Mouse (Mus musculus) forebrain, embryonic 10.5 days (tissue): ENCODE measurements around the gene Slc44a5. TPM values are rescaled to one million over a fixed set of nuclear protein-coding genes. Genes with fewer than 3 reads are reported as not detected.
A peak's percentile ranks its signal among the peaks of the same experiment; 100 is the strongest.

ENCODE experiments used
- DNase-seq: peaks from one replicate; pipeline ENCODE4 v3.0.0-alpha.2; 2017; ENCODE audit warnings: low spot score; ENCODE audit errors: extremely low spot score
- H3K27ac ChIP-seq: fragments of 300-500 bp; sonication (generic); 2 replicates; pipeline ENCODE4 v1.5.1; 2016; ENCODE audit warnings: mild to moderate bottlenecking
- H3K27me3 ChIP-seq: fragments of 300-500 bp; sonication (generic); 2 replicates; pipeline ENCODE4 v1.6.1; 2016; ENCODE audit warnings: mild to moderate bottlenecking; ENCODE audit not compliant: poor library complexity, severe bottlenecking
- H3K36me3 ChIP-seq: fragments of 300-500 bp; sonication (generic); replicated peaks from 2 replicates; pipeline ENCODE4 v1.6.1; 2016; ENCODE audit warnings: mild to moderate bottlenecking, moderate library complexity
- H3K4me1 ChIP-seq: fragments of 300-500 bp; sonication (generic); 2 replicates; pipeline ENCODE4 v1.6.1; 2016
- H3K4me3 ChIP-seq: fragments of 300-500 bp; sonication (generic); 2 replicates; pipeline ENCODE4 v1.5.1; 2016; ENCODE audit warnings: mild to moderate bottlenecking, moderate library complexity
- H3K9me3 ChIP-seq: fragments of 300-500 bp; sonication (generic); 2 replicates; pipeline ENCODE4 v1.6.1; 2016; ENCODE audit warnings: mild to moderate bottlenecking, moderate library complexity
- WGBS: fragments of 180-500 bp; shearing (Covaris S2); methylation state at CpG from one replicate; pipeline ENCODE4 v1.1.7; 2016; 5-methylcytosine and 5-hydroxymethylcytosine counted together
- polyA plus RNA-seq: library from polyadenylated mRNA; unstranded; fragments of >200 nt; fragmentation: Nextera tagmentation; extraction: Ambion mirVana; gene quantifications from 2 replicates; pipeline ENCODE4 v1.2.1, GENCODE M21; 2016

Slc44a5 gene
- polyA plus RNA-seq = 0.82 and 0.91 TPM in 2 replicates

GRCm38 (mm10) chr3:153973171-153973948 lies at the start of gene Slc44a5:
Gene Slc44a5, plus strand, starts transcription at chr3:153973436.
- 1% methylated on average over 65 of the region's 66 CpGs for WGBS
- DNase-seq = peak; percentile 32
- Histone ChIP-seq H3K27me3 (peaks cover 64% of the 10 kb centered on the region), H3K4me1 (peaks cover 26% of the 10 kb centered on the region), H3K9me3 (no peaks in the 10 kb centered on the region), H3K4me3 (peak within 1 kb of the TSS; percentile 75), H3K27ac (peak within 1 kb of the TSS; percentile 84), H3K36me3 (no peaks in the 10 kb centered on the region)

DNA sequence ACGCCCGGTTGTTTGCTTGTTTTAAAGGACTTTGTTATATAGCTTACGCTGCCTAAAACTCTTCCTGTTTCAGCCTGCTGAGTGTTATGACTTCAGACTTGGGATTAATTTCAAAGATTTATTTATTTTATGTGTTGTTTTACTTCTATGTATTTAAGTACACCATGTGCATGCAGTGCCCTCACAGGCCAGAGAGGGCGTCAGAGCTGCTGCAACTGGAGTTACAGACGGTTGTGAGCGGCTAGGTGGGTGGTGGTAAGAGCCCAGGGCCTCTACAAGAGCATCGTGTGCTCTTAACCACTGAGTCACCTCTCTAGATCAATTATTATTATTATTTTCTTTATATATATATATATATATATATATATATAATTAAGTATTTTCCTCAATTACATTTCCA lies 46.9 kb upstream of the Slc44a5 start:
- no peak overlapping the region for H3K27ac ChIP-seq
- H3K36me3 ChIP-seq = peaks cover 77% of the 10 kb centered on the region
- no peaks in the 10 kb centered on the region for H3K9me3 ChIP-seq
- no peak overlapping the region for H3K4me3 ChIP-seq
- no peaks in the 10 kb centered on the region for H3K27me3 ChIP-seq
- no peak for DNase-seq
- H3K4me1 ChIP-seq = no peaks in the 10 kb centered on the region
- 93% methylated on average over 7 of the region's 7 CpGs for WGBS

- Histone ChIP-seq H3K4me3 (no peak overlapping the region), H3K9me3 (no peaks in the 10 kb centered on the region), H3K36me3 (peaks cover 82% of the 10 kb centered on the region), H3K27me3 (no peaks in the 10 kb centered on the region), H3K4me1 (no peaks in the 10 kb centered on the region), H3K27ac (no peak overlapping the region)
- no peak for DNase-seq
- 94% methylated on average over 11 of the region's 11 CpGs for WGBS
Measured at GRCm38 (mm10) chr3:153929526-153929925, 43.7 kb upstream of the Slc44a5 start.

DNA sequence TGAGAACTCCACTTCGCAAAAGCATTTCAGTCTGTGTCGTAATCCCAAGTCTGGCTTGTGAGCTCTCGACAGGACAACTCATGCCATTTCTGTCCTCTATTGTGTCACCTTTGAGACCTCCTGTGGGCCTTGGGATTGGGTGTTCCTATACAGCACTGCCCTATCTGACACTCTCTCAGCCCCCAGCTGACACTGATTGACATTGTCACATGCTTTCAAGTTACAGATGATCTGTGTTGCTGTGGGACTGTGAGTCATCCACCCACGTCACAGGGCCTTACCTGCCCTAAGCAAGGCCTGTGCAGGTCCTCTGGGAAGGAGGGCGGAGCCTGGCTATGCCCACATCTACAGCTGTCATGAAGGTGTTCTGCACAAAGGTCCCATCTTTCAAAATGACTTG lies 40.8 kb upstream of the Slc44a5 start:
- Histone ChIP-seq H3K9me3 (no peaks in the 10 kb centered on the region), H3K27me3 (no peaks in the 10 kb centered on the region), H3K4me1 (no peaks in the 10 kb centered on the region), H3K27ac (no peak overlapping the region), H3K4me3 (no peak overlapping the region), H3K36me3 (peaks cover 88% of the 10 kb centered on the region)
- WGBS = 93% methylated on average over 5 of the region's 5 CpGs
- DNase-seq = no peak

- DNase-seq = no peak
- Histone ChIP-seq H3K27me3 (no peaks in the 10 kb centered on the region), H3K4me1 (no peaks in the 10 kb centered on the region), H3K9me3 (no peaks in the 10 kb centered on the region), H3K36me3 (peaks cover 79% of the 10 kb centered on the region), H3K4me3 (no peak overlapping the region), H3K27ac (no peak overlapping the region)
- 93% methylated on average over 9 of the region's 9 CpGs for WGBS
Measured at GRCm38 (mm10) chr3:153935878-153936277, 37.4 kb upstream of the Slc44a5 start.

GRCm38 (mm10) chr3:153937116-153937810 lies 36.0 kb upstream of the Slc44a5 start:
- Histone ChIP-seq H3K36me3 (peaks cover 74% of the 10 kb centered on the region), H3K4me3 (no peak overlapping the region), H3K9me3 (no peaks in the 10 kb centered on the region), H3K27ac (no peak overlapping the region), H3K4me1 (peaks cover under 1% of the 10 kb centered on the region; the same call in 1 of the 2 replicates), H3K27me3 (no peaks in the 10 kb centered on the region)
- DNase-seq = no peak
- 93% methylated on average over 17 of the region's 17 CpGs for WGBS

DNA sequence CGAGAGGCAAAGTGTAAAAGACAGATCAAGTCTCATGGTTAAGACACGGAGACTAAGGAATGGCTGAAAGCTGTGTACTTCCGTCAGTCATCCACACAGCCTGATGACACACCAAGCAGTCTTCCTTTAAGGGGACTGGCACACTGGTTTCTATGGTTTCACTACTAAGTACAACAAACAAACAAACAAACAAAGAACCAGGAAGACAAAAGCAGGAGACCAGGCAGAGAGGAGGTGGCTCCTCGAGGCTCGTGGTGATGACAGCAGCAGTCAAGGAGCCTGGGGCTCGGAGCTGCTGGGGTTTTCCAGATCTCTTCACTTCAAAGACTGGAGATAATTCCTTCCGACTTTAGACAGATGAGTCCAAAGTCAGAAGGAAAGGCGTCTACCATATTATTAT lies 33.2 kb upstream of the Slc44a5 start:
- peaks cover 22% of the 10 kb centered on the region for H3K4me1 ChIP-seq
- H3K27ac ChIP-seq = no peak overlapping the region
- H3K4me3 ChIP-seq = no peak overlapping the region
- no peak for DNase-seq
- H3K9me3 ChIP-seq = no peaks in the 10 kb centered on the region
- peaks cover 51% of the 10 kb centered on the region for H3K36me3 ChIP-seq
- H3K27me3 ChIP-seq = no peaks in the 10 kb centered on the region
- WGBS = 89% methylated on average over 8 of the region's 8 CpGs

GRCm38 (mm10) chr3:153940486-153940885 lies 32.8 kb upstream of the Slc44a5 start:
- WGBS = 93% methylated on average over 9 of the region's 9 CpGs
- H3K4me1 ChIP-seq = peaks cover 25% of the 10 kb centered on the region
- H3K4me3 ChIP-seq = no peak overlapping the region
- no peak for DNase-seq
- H3K27me3 ChIP-seq = no peaks in the 10 kb centered on the region
- no peaks in the 10 kb centered on the region for H3K9me3 ChIP-seq
- H3K27ac ChIP-seq = no peak overlapping the region
- H3K36me3 ChIP-seq = peaks cover 46% of the 10 kb centered on the region

GRCm38 (mm10) chr3:153941613-153942012 lies 31.6 kb upstream of the Slc44a5 start:
- no peak for DNase-seq
- Histone ChIP-seq H3K27ac (no peak overlapping the region), H3K36me3 (peaks cover 36% of the 10 kb centered on the region), H3K4me1 (peaks cover 25% of the 10 kb centered on the region), H3K4me3 (no peak overlapping the region), H3K27me3 (no peaks in the 10 kb centered on the region), H3K9me3 (no peaks in the 10 kb centered on the region)
- 98% methylated on average over 13 of the region's 13 CpGs for WGBS

GRCm38 (mm10) chr3:153943003-153943640 lies 30.1 kb upstream of the Slc44a5 start:
- no peaks in the 10 kb centered on the region for H3K27me3 ChIP-seq
- H3K4me1 ChIP-seq = peaks cover 25% of the 10 kb centered on the region
- H3K27ac ChIP-seq = no peak overlapping the region
- no peak for DNase-seq
- H3K9me3 ChIP-seq = no peaks in the 10 kb centered on the region
- H3K4me3 ChIP-seq = peak overlapping the region; percentile 83
- peaks cover 22% of the 10 kb centered on the region for H3K36me3 ChIP-seq
- 76% methylated on average over 12 of the region's 12 CpGs for WGBS

DNA sequence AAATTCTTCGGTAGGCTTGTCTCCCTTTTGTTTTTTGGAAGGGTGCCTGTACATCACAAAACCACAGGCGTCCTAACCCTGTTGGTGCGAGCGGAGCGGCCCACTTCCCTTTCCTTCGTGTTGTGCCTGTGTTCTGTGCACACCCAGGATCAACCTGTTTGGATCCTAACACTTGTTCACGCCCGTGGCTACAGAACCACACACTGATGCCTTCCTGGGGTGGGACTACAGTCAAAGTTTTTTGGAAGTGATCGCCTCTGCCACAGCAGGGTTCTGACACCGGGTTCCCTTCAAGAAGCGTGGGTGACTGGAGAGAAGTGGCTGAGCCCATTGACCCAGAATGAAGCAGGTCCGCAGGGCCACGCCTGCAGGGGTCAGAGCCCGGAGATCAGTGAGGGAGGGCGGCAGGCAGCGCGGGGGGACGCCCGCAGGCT lies 29.3 kb upstream of the Slc44a5 start:
- WGBS = 2% methylated on average over 19 of the region's 19 CpGs
- Histone ChIP-seq H3K4me1 (peaks cover 25% of the 10 kb centered on the region), H3K36me3 (peaks cover 18% of the 10 kb centered on the region), H3K4me3 (peak overlapping the region; percentile 83), H3K9me3 (no peaks in the 10 kb centered on the region), H3K27ac (peak overlapping the region; percentile 92), H3K27me3 (no peaks in the 10 kb centered on the region)
- no peak for DNase-seq

- WGBS = under 1% methylated on average over 41 of the region's 41 CpGs
- peak; percentile 99 for DNase-seq
Measured at GRCm38 (mm10) chr3:153944335-153944990, 28.8 kb upstream of the Slc44a5 start, which contains the start of gene Acadm. Gene Acadm, minus strand, starts transcription at chr3:153944632.

More at GRCm38 (mm10) chr3:153944335-153944990, 28.8 kb upstream of the Slc44a5 start, which contains the start of gene Acadm:
- Histone ChIP-seq H3K36me3 (peaks cover 18% of the 10 kb centered on the region), H3K9me3 (no peaks in the 10 kb centered on the region), H3K4me1 (peaks cover 25% of the 10 kb centered on the region), H3K4me3 (peak within 1 kb of the TSS; percentile 83), H3K27me3 (no peaks in the 10 kb centered on the region), H3K27ac (peak within 1 kb of the TSS; percentile 92)
